Mouse (Mus musculus) cerebellum, adult 2 months (tissue): ENCODE results near the gene Ndufa11. TPM values are rescaled to one million over a fixed set of nuclear protein-coding genes. Genes with fewer than 3 reads are reported as not detected.
A peak's percentile ranks its signal among the peaks of the same experiment; 100 is the strongest.

ENCODE experiments used
- DNase-seq, 2 experiments: peaks; one replicate each; pipeline ENCODE4 v3.0.0; 2021
- H3K27ac ChIP-seq: fragments of 200-500 bp; 2 replicates; pipeline ENCODE4 v1.5.1; 2012; ENCODE audit warnings: low read length, control low read depth, inconsistent platforms; ENCODE audit not compliant: insufficient read depth
- H3K27me3 ChIP-seq: fragments of 200-500 bp; 2 replicates; pipeline ENCODE4 v1.6.1; 2012; ENCODE audit warnings: inconsistent platforms, mild to moderate bottlenecking, low read length, moderate library complexity; ENCODE audit not compliant: control insufficient read depth, insufficient read depth
- H3K4me1 ChIP-seq: fragments of 200-500 bp; 2 replicates; pipeline ENCODE4 v1.6.1; 2011; ENCODE audit warnings: low read length; ENCODE audit not compliant: control insufficient read depth, insufficient read depth
- H3K4me3 ChIP-seq: fragments of 200-500 bp; replicated peaks from 2 replicates; pipeline ENCODE3; 2011; ENCODE audit warnings: mild to moderate bottlenecking, low read depth, low read length, control low read depth; ENCODE audit not compliant: insufficient read depth
- CTCF ChIP-seq: fragments of 200-500 bp; IDR thresholded peaks from 2 replicates; pipeline ENCODE4 v1.5.1; 2011; ENCODE audit warnings: low read depth, mild to moderate bottlenecking, control low read depth, low read length, moderate library complexity, borderline replicate concordance; ENCODE audit not compliant: insufficient read depth
- POLR2A ChIP-seq: fragments of 200-500 bp; IDR thresholded peaks from 2 replicates; pipeline ENCODE4 v1.6.1; 2011; ENCODE audit warnings: low read length, control low read depth, borderline replicate concordance; ENCODE audit not compliant: insufficient read depth
- WGBS: fragments of 180-500 bp; shearing (Covaris S2); methylation state at CpG from one replicate; pipeline ENCODE4 v1.1.7; 2018; 5-methylcytosine and 5-hydroxymethylcytosine counted together
- polyA plus RNA-seq: library from polyadenylated mRNA; depleted of rRNA; stranded (reverse); fragments of >200 nt; gene quantifications from 2 replicates; pipeline ENCODE4 v1.2.3, GENCODE M21; 2012; rRNA removed

Gene Ndufa11
- 518 and 557 TPM in 2 replicates for polyA plus RNA-seq

DNA sequence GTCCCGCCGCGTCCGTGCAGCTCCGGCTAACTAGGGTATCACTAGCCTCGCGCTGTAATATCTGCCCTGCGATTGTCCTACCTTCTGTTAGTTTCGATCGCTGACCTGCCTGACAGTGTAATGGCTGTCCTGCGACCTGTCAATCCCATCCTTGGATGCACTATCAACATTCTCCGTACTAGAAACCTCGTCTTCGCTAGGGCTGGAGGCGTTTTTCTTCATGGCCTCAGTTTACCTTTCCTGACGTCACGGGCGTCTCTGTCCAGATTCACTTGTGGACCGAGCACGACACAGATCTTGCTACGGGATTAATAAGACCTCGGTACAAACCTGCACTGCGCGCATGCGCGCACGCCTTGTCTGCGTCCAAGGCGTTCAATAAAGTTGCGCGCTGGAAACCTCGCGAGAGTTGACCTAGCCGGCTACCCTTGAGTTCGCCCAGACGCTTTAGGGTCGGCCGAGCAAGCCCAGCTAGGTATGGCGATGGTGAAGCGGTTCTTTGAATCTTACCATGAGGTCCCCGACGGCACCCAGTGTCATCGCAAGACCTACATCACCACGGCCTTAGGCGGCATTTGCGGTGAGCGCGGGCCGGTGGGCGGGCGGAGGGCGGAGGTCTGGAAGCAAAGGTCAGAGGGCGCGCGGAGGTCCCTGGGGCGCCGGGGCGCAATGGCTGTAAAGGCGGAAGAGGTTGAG is at the start of gene Ndufa11, which contains the start of gene Vmac:
Ndufa11 (plus strand) TSS at position 405 of the 696 bp plus-strand sequence.
Vmac (minus strand) TSS at position 660 of the 696 bp plus-strand sequence.
- DNase-seq = peak; percentile 91 to 92
- Histone ChIP-seq H3K4me3 (peak within 1 kb of the TSS; percentile 71), H3K4me1 (peaks cover 15% of the 10 kb centered on the region), H3K27me3 (no peaks in the 10 kb centered on the region), H3K27ac (peak within 1 kb of the TSS; percentile 29)
- TF ChIP-seq POLR2A = peak; percentile 89; the same call in 1 of the 2 replicates
- no peak for TF ChIP-seq CTCF
- under 1% methylated on average over 59 of the region's 59 CpGs for WGBS

DNA sequence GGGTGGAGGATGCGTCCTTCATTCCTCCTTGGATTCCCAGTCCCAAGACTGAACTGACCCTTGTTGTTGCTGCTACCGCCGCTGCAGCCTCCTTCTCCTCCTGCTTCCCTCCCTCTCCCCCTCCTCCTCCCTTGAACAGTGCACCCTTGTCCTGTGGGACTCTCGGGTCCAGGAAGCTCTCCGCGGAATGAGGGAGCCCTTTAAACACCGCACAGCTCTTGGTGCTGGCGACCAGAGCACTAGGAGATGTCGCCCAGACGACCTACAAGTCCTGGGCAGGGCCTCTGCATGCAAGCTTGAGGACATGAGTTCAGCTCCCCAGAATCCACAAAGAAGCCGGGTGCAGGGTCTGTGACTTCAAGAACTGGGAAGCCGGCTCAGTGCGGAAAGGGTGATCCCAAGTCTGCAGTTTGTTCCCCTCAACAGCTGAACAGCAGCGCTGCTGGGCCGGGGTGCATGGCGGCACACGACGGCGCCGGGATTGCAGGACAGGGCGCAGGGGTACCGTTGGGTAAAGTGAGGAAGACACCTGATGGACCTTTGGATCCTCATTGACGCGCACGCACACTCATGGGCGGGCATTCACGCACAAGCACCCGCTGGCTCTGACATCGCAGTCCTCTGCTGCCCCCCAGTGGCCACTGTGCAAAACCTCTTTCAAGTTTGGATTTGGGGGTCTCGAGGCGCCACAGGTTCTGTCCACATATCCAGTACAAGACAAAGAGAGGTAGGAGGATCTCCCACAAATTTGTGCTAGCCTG is 49.0 kb upstream of the Ndufa11 start:
- TF ChIP-seq CTCF (peak; percentile 88), POLR2A (0 out of 2 replicates have a peak, but pooled peaks have one; percentile 16)
- H3K4me3 ChIP-seq = peak overlapping the region; percentile 80
- no peaks in the 10 kb centered on the region; the same call in 1 of the 2 replicates for H3K4me1 ChIP-seq
- WGBS = 3% methylated on average over 31 of the region's 31 CpGs
- H3K27ac ChIP-seq = no peak overlapping the region
- no peaks in the 10 kb centered on the region for H3K27me3 ChIP-seq
- DNase-seq = peak; percentile 83 to 87

GRCm38 (mm10) chr17:56669766-56670165 is 47.8 kb upstream of the Ndufa11 start:
- DNase-seq = no peak
- no peak overlapping the region for H3K4me3 ChIP-seq
- TF ChIP-seq CTCF (no peak), POLR2A (no peak)
- H3K27me3 ChIP-seq = no peaks in the 10 kb centered on the region
- 91% methylated on average over 8 of the region's 8 CpGs for WGBS
- H3K4me1 ChIP-seq = no peaks in the 10 kb centered on the region; the same call in 1 of the 2 replicates
- no peak overlapping the region for H3K27ac ChIP-seq

DNA sequence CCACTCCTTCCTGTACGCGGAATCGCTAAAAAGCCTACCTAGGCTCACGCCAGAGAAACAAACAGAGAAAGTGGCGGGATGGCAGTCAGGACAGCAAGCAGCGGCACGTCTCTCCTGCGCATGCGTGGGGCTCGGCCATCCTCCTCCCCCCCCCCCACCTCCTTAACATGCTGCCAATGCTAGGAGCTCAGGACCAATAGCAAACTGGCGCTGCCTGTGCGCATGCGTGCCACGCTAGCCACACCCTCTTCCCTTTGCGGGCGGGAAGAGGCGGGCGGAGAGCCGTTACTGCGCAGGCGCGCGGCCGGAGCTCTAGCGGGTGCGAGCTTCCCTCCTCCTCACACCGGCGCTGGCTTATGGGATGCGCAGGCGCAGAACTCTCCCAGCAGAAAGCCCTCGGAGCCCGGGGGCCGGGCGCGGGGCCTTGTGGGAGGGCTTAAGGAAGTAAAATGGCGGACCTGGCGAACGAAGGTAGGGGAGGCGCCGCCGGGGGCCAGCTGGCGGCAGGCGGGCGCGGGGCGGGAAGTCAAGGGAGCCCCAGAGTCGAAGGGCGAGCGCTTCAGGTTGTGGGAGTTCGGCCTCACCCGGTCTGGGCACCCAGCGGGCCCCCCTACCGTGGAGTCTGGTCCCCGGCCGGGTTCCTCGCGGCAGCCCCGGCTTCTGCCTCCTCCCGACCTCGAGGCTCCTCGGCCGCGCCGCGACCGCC is 44.5 kb upstream of the Ndufa11 start, which contains the start of gene Ranbp3:
Ranbp3 (plus strand) TSS at position 354 of the 706 bp plus-strand sequence.
- Histone ChIP-seq H3K27ac (peak within 1 kb of the TSS; percentile 74), H3K4me1 (peaks cover 14% of the 10 kb centered on the region; the same call in 1 of the 2 replicates), H3K27me3 (no peaks in the 10 kb centered on the region), H3K4me3 (peak within 1 kb of the TSS; percentile 91)
- DNase-seq = peak; percentile 99 to 100
- WGBS = under 1% methylated on average over 65 of the region's 66 CpGs
- peak; percentile 98 for TF ChIP-seq POLR2A
- TF ChIP-seq CTCF = no peak

DNA sequence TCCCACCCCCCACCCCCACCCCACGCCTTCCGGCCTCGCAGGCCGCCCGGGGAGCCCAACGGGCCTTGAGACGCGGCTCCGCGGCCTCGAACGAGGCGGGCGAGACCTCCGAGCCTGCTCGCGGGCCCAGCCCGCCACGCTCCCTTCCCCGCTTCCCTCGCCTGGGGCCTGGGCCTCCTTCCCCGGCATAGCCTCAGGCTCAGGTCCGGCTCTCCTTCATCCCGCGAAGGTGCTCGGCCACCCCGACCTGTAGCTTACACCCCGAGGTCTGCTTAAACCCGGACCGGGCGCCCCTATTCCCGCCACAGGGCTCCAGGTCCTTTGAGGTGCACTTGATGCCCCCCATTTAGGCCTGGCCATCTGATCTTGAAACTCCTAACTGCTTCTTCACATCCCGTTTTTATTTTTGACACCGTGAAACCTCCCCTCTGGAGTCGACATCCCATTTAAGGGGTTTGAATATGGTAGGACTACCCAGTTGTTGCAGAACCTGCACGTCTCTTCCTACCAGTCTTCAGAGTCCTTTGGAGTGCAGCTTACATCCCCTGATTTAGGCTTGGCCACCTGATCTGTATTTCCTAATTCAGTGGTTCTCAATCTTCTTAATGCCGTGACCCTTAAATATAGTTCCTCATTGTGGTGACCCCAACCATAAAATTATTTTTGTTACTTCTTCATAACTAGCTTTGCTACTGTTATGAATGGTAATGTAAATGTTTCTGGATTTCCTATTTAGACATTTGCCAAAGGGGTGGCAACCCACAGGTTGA is 43.7 kb upstream of the Ndufa11 start:
- no peak for TF ChIP-seq POLR2A
- no peak for TF ChIP-seq CTCF
- peak overlapping the region; percentile 91 for H3K4me3 ChIP-seq
- H3K27ac ChIP-seq = peak overlapping the region; percentile 61; the same call in 1 of the 2 replicates
- WGBS = under 1% methylated on average over 37 of the region's 37 CpGs
- H3K27me3 ChIP-seq = no peaks in the 10 kb centered on the region
- DNase-seq = peak in 1 of 2 experiments; percentile 40
- H3K4me1 ChIP-seq = peaks cover 14% of the 10 kb centered on the region; the same call in 1 of the 2 replicates

- Histone ChIP-seq H3K27ac (no peak overlapping the region), H3K4me3 (no peak overlapping the region), H3K4me1 (peaks cover 58% of the 10 kb centered on the region), H3K27me3 (no peaks in the 10 kb centered on the region)
- no peak for TF ChIP-seq CTCF
- TF ChIP-seq POLR2A = no peak
- WGBS = 13% methylated on average over 4 of the region's 4 CpGs
- DNase-seq = peak in 1 of 2 experiments; percentile 54
Observed at GRCm38 (mm10) chr17:56681791-56682190, 35.8 kb upstream of the Ndufa11 start.
